Mouse (Mus musculus) midbrain, embryonic 13.5 days (tissue): ENCODE results near the gene Sufu. TPM values are rescaled to one million over a fixed set of nuclear protein-coding genes. Genes with fewer than 3 reads are reported as not detected.

Experiments used
- ATAC-seq: fragments of 200-750 bp; cut with Nextera tagmentation; 2 replicates; pipeline ENCODE4 v1.8.0; 2017; ENCODE audit warnings: mild to moderate bottlenecking, moderate TSS enrichment, moderate library complexity
- H3K27ac ChIP-seq: fragments of 300-500 bp; sonication (generic); 2 replicates; pipeline ENCODE4 v1.5.1; 2015; ENCODE audit warnings: inconsistent platforms, mild to moderate bottlenecking, moderate library complexity
- H3K27me3 ChIP-seq: fragments of 300-500 bp; sonication (generic); 2 replicates; pipeline ENCODE4 v1.6.1; 2015; ENCODE audit warnings: mild to moderate bottlenecking, inconsistent platforms
- H3K36me3 ChIP-seq: fragments of 300-500 bp; sonication (generic); 2 replicates; pipeline ENCODE4 v1.6.1; 2015; ENCODE audit warnings: mild to moderate bottlenecking, inconsistent platforms
- H3K4me1 ChIP-seq: fragments of 300-500 bp; sonication (generic); replicated peaks from 2 replicates; pipeline ENCODE4 v1.6.1; 2015; ENCODE audit warnings: inconsistent platforms
- H3K4me2 ChIP-seq: fragments of 300-500 bp; sonication (generic); replicated peaks from 2 replicates; pipeline ENCODE4 v1.6.1; 2015; ENCODE audit warnings: moderate library complexity, mild to moderate bottlenecking, inconsistent platforms
- H3K4me3 ChIP-seq: fragments of 300-500 bp; sonication (generic); replicated peaks from 2 replicates; pipeline ENCODE4 v1.5.1; 2015; ENCODE audit warnings: mild to moderate bottlenecking, inconsistent platforms
- H3K9ac ChIP-seq: fragments of 300-500 bp; sonication (generic); replicated peaks from 2 replicates; pipeline ENCODE4 v1.6.1; 2015; ENCODE audit warnings: mild to moderate bottlenecking, inconsistent platforms
- H3K9me3 ChIP-seq: fragments of 300-500 bp; sonication (generic); 2 replicates; pipeline ENCODE4 v1.6.1; 2016; ENCODE audit warnings: mild to moderate bottlenecking, inconsistent platforms
- WGBS: fragments of 180-500 bp; shearing (Covaris S2); methylation state at CpG from one replicate; pipeline ENCODE4 v1.1.7; 2015; 5-methylcytosine and 5-hydroxymethylcytosine counted together
- polyA plus RNA-seq: library from polyadenylated mRNA; unstranded; fragments of >200 nt; fragmentation: Nextera tagmentation; extraction: Ambion mirVana; gene quantifications from 2 replicates; pipeline ENCODE4 v1.2.1, GENCODE M21; 2015

The Sufu gene
- polyA plus RNA-seq, 1 experiment from 2014 or later, result 28.6 TPM

DNA sequence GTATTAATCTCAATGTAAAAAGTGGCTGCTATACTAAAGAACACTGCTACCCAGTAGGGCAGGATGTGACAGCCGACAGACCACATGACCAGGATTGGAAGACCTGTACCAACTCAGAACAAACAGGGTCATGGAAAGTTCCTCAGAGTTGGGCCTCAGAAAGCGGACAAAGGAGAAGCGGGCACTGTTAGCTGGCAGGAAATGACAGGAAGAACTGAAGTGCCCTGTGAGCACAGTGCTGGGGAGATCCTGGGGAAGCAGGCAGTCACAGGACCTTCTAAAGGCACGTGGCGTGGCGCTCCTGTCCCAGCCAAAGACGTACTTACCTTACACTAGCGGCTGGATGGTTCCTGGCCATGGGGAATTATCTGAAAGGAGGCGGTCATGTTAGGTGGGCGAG is 114.6 kb downstream of the Sufu start:
- Histone ChIP-seq H3K9ac (no peak overlapping the region), H3K27ac (no peak overlapping the region), H3K4me1 (peaks cover 59% of the 10 kb centered on the region), H3K27me3 (no peaks in the 10 kb centered on the region), H3K4me3 (no peak overlapping the region), H3K36me3 (peaks cover 87% of the 10 kb centered on the region), H3K9me3 (no peaks in the 10 kb centered on the region), H3K4me2 (no peak overlapping the region)
- 91% methylated on average over 10 of the region's 10 CpGs for WGBS
- ATAC-seq, result no peak

DNA sequence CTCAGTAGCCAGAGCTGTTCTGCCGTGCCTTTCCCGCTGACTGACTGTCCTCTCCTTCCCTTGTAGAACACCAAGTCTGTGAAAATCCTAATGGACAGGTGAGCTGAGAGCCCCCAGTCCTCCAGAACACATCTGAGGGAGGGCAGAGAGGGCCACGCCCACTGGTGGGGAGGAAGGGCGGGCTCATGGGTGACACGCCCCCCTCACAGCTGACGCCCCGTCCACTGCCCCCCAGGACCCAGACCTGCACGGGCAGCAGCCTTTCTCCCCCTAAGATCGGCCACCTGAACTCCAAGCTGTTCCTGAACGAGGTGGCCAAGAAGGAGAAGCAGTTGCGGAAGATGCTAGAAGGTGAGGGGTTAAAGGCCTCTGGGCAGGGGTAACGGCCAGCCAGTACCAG is 117.7 kb downstream of the Sufu start:
- H3K4me2 ChIP-seq, result no peak overlapping the region
- H3K36me3 ChIP-seq, result peaks cover 65% of the 10 kb centered on the region
- WGBS, result 89% methylated on average over 12 of the region's 12 CpGs
- no peak overlapping the region for H3K9ac ChIP-seq
- H3K4me1 ChIP-seq, result peaks cover 55% of the 10 kb centered on the region
- H3K9me3 ChIP-seq, result no peaks in the 10 kb centered on the region
- no peak overlapping the region for H3K27ac ChIP-seq
- H3K27me3 ChIP-seq, result no peaks in the 10 kb centered on the region
- H3K4me3 ChIP-seq, result no peak overlapping the region
- no peak for ATAC-seq

DNA sequence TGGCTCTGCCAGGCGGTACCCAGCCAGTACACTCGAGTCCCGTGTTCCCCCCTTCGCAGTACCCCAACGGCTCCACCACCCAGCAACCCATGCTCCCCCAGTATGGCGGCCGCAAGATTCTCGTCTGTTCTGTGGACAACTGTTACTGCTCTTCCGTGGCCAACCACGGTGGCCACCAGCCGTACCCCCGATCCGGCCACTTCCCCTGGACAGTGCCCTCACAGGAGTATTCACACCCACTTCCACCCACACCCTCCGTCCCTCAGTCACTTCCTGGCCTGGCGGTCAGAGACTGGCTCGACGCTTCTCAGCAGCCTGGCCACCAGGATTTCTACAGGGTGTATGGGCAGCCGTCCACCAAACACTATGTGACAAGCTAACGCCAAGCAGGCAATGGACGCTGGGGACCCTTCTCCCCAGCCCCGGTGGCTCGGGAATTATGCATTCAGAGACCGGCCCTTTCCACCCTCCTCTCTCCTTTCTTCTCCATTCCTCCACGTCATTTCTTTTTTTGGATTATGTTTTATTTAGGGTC is 118.7 kb downstream of the Sufu start:
- WGBS, result 89% methylated on average over 24 of the region's 24 CpGs
- ATAC-seq, result no peak

DNA sequence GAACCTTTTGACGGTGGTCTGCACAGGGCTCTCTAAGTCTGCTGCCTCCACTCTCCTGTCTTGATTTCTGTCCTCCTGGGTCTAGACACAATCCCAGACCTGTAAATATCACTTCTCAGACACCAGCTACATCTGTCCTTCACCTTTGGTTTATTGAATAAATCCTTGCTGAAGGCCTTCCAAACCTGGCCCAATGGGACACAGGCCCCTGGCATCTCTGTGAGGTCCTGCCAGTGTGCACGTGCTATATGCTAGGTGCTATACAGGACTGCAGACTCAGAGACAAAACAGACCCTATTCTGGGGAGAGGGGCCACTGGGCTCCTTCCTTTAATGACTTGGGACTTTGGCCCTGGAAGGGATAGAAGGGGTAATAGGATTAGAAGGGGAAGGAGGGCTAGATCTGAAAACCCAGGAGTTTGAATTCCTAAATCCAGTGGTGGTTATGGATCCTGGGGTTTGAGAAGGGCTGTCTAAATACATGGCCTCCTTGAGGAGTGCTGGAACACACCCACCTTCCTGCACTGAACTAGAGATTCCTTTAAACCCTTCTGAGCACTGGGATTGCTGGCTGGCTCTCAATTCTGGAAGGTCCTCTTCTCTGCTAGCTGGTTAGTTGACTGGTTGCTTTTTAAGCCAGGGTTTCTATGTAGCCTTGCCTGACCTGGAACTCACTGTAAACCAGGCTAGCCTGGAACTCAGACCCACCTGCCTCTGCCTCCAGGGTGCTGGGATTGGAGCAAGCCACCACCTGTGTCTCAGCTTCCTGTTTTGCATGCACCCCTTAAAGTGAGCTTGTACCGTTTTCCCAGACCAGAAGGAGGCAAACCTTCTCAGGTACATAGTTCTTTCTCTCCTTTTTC is 120.2 kb downstream of the Sufu start:
- H3K4me3 ChIP-seq, result no peak overlapping the region
- H3K27me3 ChIP-seq, result no peaks in the 10 kb centered on the region

More for the DNA sequence above, 118.7 kb downstream of the Sufu start:
- Histone ChIP-seq H3K4me1 (peaks cover 46% of the 10 kb centered on the region), H3K4me3 (no peak overlapping the region), H3K27ac (no peak overlapping the region; the same call in 1 of the 2 replicates), H3K27me3 (no peaks in the 10 kb centered on the region), H3K9ac (no peak overlapping the region), H3K9me3 (no peaks in the 10 kb centered on the region), H3K36me3 (peaks cover 57% of the 10 kb centered on the region), H3K4me2 (no peak overlapping the region)

DNA sequence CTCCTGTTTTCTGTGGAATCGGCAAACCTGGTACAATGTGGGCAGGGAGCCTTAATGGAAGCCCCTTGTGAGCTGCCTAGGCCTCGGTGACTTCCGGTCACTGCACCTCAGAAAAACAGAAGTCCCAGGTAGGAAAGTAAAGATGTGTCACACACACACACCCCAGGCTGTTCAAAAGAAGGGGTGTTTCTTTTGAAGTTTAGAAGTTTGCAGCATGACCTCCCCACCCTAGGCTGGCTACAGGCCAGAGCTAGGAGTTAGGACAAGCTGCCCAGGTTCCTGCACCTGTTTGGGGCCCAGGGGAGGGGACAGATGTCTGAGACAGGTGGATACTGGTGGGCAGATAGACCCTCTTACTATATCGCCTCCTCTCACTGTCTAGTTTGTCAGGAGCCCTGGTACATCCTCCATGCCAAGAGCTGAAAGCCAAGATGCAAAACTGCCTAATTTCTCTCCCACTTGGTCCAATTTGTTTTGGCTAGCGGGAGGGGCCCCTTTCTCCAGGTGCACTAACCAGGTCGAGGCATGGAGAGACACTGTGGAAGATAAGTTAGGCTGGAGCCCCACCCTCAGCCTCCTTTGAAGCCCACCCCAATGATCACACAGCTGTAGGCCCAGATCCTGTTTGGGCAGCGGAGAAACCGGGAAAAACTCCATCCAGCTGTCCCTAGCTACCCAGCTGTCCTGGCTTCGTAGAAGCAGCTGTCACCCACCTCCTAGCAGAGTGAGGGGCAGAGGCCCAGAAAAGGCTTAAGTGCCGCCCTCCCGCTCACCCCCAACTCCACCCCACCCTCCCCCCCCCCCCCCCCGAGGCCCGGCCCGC is 121.0 kb downstream of the Sufu start:
- peak; percentile 70 for ATAC-seq
- Histone ChIP-seq H3K9ac (peak overlapping the region; percentile 53), H3K27ac (peak overlapping the region; percentile 75), H3K4me2 (peak overlapping the region; percentile 46), H3K4me3 (no peak overlapping the region), H3K27me3 (no peaks in the 10 kb centered on the region), H3K9me3 (no peaks in the 10 kb centered on the region), H3K4me1 (peaks cover 33% of the 10 kb centered on the region), H3K36me3 (peaks cover 42% of the 10 kb centered on the region)
- WGBS, result 46% methylated on average over 9 of the region's 14 CpGs

More for the DNA sequence above, 120.2 kb downstream of the Sufu start:
- 42% methylated on average over 3 of the region's 3 CpGs for WGBS
- Histone ChIP-seq H3K9me3 (no peaks in the 10 kb centered on the region), H3K4me2 (no peak overlapping the region), H3K4me1 (peaks cover 31% of the 10 kb centered on the region), H3K36me3 (peaks cover 50% of the 10 kb centered on the region), H3K27ac (peak overlapping the region; percentile 75; the same call in 1 of the 2 replicates), H3K9ac (no peak overlapping the region)
- ATAC-seq, result no peak

DNA sequence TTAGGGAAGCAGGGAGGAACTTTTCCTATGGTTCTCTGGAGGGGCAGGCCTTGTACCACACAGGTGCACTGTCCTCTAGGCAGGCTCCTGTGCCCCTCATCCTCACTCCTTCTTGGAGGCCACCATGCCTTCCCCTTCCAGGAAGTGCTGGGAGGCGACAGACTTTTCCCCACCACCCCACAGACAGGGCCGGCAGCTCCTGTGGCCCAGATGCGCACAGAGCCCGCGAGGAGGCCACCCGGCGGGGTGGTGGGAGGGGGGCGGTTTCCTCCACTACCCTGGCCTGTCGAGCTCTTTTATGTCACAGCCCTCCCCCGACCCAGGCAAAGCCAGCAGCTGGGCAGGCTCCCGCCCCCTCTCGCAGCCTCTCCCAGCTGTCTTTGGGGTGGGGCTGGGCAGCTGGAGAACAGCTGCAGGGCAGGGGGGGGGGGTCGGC is 121.7 kb downstream of the Sufu start:
- Histone ChIP-seq H3K27me3 (no peaks in the 10 kb centered on the region), H3K4me2 (peak overlapping the region; percentile 46), H3K9ac (peak overlapping the region; percentile 53), H3K9me3 (no peaks in the 10 kb centered on the region), H3K4me1 (peaks cover 40% of the 10 kb centered on the region), H3K4me3 (peak overlapping the region; percentile 12; the same call in 1 of the 2 replicates), H3K27ac (peak overlapping the region; percentile 75), H3K36me3 (peaks cover 36% of the 10 kb centered on the region)
- ATAC-seq, result peak; percentile 64
- under 1% methylated on average over 13 of the region's 13 CpGs for WGBS

DNA sequence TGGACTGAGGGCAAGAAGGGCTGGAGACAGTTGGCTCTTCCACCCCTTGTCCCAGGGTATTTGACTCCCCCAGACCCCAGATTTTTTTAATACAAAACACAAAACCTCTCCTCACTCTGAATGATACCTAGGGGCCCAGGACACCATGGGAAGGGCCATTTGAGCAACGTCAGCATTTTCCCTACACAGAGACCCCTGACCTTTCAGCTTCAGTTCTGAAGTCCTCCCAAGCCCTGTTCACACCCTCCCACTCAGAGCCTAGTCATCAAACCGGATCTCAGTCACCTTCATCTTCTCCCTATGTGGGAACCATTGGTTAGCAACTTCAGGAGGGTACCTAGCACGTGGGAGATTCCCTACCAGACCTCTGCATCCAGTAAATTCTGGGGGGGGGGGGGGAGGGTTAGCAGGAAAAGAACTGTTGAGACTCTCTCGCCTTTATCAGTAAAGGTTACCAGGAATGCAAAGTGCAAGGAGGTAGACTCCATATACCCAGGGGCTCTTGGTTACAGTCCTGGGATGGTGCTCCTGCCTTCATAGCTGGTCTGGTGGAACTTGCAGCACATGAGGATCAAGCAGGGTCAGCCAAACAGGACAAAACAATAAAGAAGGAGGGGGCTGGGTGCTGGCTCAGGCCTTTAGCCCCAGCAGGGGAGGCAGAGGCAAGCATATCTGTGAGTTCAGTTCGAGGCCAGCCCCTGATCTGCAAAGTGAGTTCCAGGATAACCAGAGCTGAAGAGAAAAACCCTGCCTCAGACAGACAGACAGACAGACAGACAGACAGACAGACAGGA is 122.3 kb downstream of the Sufu start:
- 11% methylated on average over 5 of the region's 5 CpGs for WGBS
- Histone ChIP-seq H3K27me3 (no peaks in the 10 kb centered on the region), H3K4me3 (no peak overlapping the region), H3K4me2 (peak overlapping the region; percentile 46), H3K36me3 (peaks cover 29% of the 10 kb centered on the region), H3K9ac (peak overlapping the region; percentile 53; the same call in 1 of the 2 replicates), H3K9me3 (no peaks in the 10 kb centered on the region), H3K27ac (peak overlapping the region; percentile 75), H3K4me1 (peaks cover 46% of the 10 kb centered on the region)
- ATAC-seq, result no peak

DNA sequence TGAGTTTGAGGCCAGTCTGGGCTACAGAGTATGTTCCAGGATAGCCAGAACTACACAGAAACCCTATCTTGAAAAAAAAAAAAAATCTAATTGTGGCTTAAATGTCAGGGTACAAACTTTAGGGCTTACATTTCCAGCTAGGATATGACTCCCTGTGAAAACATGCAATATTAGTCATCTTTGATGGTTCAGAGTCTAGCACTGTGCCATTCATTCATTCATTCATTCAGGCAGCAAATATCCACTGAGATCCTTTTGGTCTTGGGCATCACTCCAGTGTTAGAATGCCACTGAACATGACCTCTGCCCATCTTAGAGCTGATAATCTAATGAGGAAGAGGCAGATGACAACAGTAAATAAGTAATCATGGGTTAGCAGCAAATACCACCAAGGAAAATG is 125.0 kb downstream of the Sufu start:
- no peak for ATAC-seq

DNA sequence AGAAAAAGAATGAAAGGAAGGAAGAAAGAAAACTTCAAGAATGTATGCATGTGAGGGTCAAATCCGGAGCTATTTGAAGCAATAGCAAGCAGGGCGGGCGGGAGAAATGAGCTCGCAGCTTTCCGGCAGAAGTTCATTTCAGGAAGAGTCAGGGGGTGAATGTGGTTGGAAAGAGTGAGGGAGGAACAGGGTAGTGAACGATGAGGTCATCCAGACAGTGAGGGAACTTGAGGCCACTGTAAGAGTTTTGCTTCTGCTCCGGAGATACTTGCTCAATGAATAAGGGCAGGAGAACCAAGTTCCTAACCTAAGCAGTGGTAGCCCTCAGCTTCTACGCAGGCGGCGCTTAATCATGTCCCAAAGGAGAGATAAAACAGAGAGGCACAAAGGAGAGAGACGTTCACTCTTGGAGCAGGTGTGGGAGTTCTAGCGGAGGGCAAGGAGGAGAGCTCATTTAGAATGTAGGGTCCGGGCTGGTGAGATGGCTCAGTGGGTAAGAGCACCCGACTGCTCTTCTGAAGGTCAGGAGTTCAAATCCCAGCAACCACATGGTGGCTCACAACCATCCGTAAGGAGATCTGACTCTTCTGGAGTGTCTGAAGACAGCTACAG is 125.8 kb downstream of the Sufu start:
- no peaks in the 10 kb centered on the region for H3K36me3 ChIP-seq
- no peak overlapping the region for H3K4me3 ChIP-seq
- ATAC-seq, result no peak
- H3K9me3 ChIP-seq, result no peaks in the 10 kb centered on the region
- 40% methylated on average over 15 of the region's 15 CpGs for WGBS
- no peak overlapping the region for H3K9ac ChIP-seq
- H3K27ac ChIP-seq, result no peak overlapping the region
- H3K4me2 ChIP-seq, result no peak overlapping the region
- no peaks in the 10 kb centered on the region for H3K27me3 ChIP-seq
- peaks cover 72% of the 10 kb centered on the region for H3K4me1 ChIP-seq

More for the DNA sequence above, 125.0 kb downstream of the Sufu start:
- no peak overlapping the region for H3K9ac ChIP-seq
- no peaks in the 10 kb centered on the region for H3K27me3 ChIP-seq
- peaks cover 4% of the 10 kb centered on the region; the same call in 1 of the 2 replicates for H3K36me3 ChIP-seq
- no peak overlapping the region for H3K4me3 ChIP-seq
- no peak overlapping the region for H3K4me2 ChIP-seq
- H3K9me3 ChIP-seq, result no peaks in the 10 kb centered on the region
- peaks cover 72% of the 10 kb centered on the region for H3K4me1 ChIP-seq
- H3K27ac ChIP-seq, result no peak overlapping the region

DNA sequence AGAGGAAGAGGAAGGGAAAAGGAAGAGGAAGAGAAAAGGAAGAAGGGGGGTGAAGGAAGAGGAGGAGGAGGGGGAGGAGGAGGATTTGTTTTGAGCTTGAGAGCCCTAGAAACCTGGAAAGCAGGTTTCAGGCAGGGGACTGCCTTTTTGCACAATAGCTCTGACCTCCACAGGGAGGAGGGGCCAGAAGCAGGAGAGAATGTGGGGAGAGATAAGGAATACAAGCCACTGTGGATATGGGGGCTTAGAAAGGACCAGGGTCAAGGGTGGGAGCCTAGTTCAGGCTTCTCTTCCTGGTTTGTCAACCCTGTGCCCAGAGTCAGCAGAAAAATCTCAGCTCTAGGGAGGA is 126.4 kb downstream of the Sufu start:
- peak overlapping the region; percentile 86 for H3K27ac ChIP-seq
- H3K4me3 ChIP-seq, result peak overlapping the region; percentile 23; the same call in 1 of the 2 replicates
- no peaks in the 10 kb centered on the region for H3K27me3 ChIP-seq
- ATAC-seq, result no peak
- no peaks in the 10 kb centered on the region for H3K9me3 ChIP-seq
- peaks cover 72% of the 10 kb centered on the region for H3K4me1 ChIP-seq
- no peaks in the 10 kb centered on the region for H3K36me3 ChIP-seq
- H3K9ac ChIP-seq, result peak overlapping the region; percentile 54; the same call in 1 of the 2 replicates
- peak overlapping the region; percentile 49 for H3K4me2 ChIP-seq
